Mouse (Mus musculus): ENCODE data around the gene Pcbp2.

- TF ChIP-seq POLR2A (IDR thresholded peaks at IDR 0.05; ENCODE audit: insufficient read length, low read depth) (no peak), SRF (IDR thresholded peaks at IDR 0.05; ENCODE audit: control insufficient read depth, insufficient read length, low read depth) (no peak), CEBPB (IDR thresholded peaks at IDR 0.05; ENCODE audit: insufficient read depth, poor library complexity, severe bottlenecking) (no peak), USF1 (IDR thresholded peaks at IDR 0.05; ENCODE audit: low read depth) (no peak), TCF12 (IDR thresholded peaks at IDR 0.05; ENCODE audit: insufficient read depth, poor library complexity, severe bottlenecking) (no peak)
Measured at GRCm38 (mm10) chr15:102420986-102421385, 49.4 kb upstream of the Pcbp2 start.
